Mouse (Mus musculus): ENCODE measurements around the gene Plcb1. TPM values are rescaled to one million over a fixed set of nuclear protein-coding genes. Genes with fewer than 3 reads are reported as not detected.
"Not testable (repeated sequence)": the region's sequence is repeated elsewhere in the genome, so short reads cannot be mapped to it uniquely, and the experiment has no call there.

Plcb1 gene
- polyA plus RNA-seq, 1 experiment from 2014 or later: 3.2 TPM

DNA sequence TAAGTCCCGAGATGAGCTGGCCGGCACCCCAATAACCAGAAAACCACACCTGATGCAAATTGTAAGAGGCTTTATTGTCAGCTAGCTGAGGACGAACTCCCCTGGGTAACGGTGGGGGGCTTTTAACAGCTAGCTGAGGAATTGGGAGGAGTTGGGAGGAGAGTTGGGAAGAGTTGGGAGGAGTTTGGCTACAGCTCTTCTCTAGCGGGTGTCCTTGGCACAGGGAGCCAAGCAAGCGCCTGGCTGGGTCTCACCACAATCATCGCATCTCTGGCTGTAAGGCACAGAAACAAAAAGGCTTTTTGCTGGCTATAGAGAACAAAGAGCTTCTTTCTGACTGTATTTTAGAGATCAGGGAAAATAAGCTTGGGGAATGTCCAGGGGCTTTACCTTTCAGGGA is 594.9 kb downstream of the Plcb1 start:
- not testable (repeated sequence) for H3K4me1 ChIP-seq (ENCODE audit: control insufficient read depth, insufficient read depth, low read length); H3K9me3 ChIP-seq (replicated peaks; ENCODE audit: control insufficient read depth, low read length); H3K27me3 ChIP-seq (ENCODE audit: control insufficient read depth, insufficient read depth, low read length); H3K27ac ChIP-seq (ENCODE audit: low read length); H3K4me2 ChIP-seq (ENCODE audit: low read depth, low read length); H3K36me3 ChIP-seq (ENCODE audit: control insufficient read depth, insufficient read depth); H3K9ac ChIP-seq (ENCODE audit: low read length); H3K4me3 ChIP-seq (ENCODE audit: low read length); ATAC-seq (replicated peaks; ENCODE audit: extremely low read depth, insufficient read depth, low FRiP score)
- 38% methylated on average over 7 of the region's 7 CpGs for WGBS

- Histone ChIP-seq H3K36me3 (ENCODE audit: control insufficient read depth, insufficient read depth) (no peaks in the 10 kb centered on the region), H3K27ac (ENCODE audit: low read length) (no peak overlapping the region), H3K9ac (ENCODE audit: low read length) (no peak overlapping the region), H3K4me3 (ENCODE audit: low read length) (no peak overlapping the region), H3K4me1 (ENCODE audit: control insufficient read depth, insufficient read depth, low read length) (no peaks in the 10 kb centered on the region), H3K9me3 (replicated peaks; ENCODE audit: control insufficient read depth, low read length) (no peaks in the 10 kb centered on the region), H3K4me2 (ENCODE audit: low read depth, low read length) (no peak overlapping the region), H3K27me3 (ENCODE audit: control insufficient read depth, insufficient read depth, low read length) (no peaks in the 10 kb centered on the region)
- no peak for ATAC-seq (replicated peaks; ENCODE audit: extremely low read depth, insufficient read depth, low FRiP score)
- WGBS: 80% methylated on average over 1 of the region's 1 CpGs
These were observed 595.5 kb downstream of the Plcb1 start for GRCm38 (mm10) chr2:135381396-135381795.

DNA sequence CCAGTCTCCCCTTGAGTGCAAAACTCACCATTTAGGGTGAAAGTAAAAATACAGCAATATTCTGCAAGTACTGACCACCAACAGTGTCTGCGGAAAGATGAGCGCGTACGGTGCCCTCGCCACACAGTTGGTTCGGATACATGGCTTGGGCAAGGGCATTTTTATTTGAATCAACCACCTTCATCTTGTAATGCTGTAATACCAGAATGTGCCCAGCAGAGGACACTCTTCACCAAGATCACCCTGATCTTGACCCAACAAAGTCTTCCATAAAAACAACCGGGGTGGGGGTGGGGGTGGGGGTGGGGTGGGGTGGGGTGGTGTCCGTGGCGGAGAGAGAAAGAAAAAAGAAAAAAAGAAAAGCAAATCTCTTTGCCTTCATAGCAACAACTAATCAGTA is 602.1 kb downstream of the Plcb1 start:
- 52% methylated on average over 9 of the region's 9 CpGs for WGBS
- no peaks in the 10 kb centered on the region for H3K9me3 ChIP-seq (replicated peaks; ENCODE audit: control insufficient read depth, low read length)
- no peaks in the 10 kb centered on the region for H3K27me3 ChIP-seq (ENCODE audit: control insufficient read depth, insufficient read depth, low read length)
- no peak overlapping the region for H3K4me2 ChIP-seq (ENCODE audit: low read depth, low read length)
- no peaks in the 10 kb centered on the region for H3K4me1 ChIP-seq (ENCODE audit: control insufficient read depth, insufficient read depth, low read length)
- ATAC-seq (replicated peaks; ENCODE audit: extremely low read depth, insufficient read depth, low FRiP score): no peak
- H3K4me3 ChIP-seq (ENCODE audit: low read length): no peak overlapping the region
- H3K36me3 ChIP-seq (ENCODE audit: control insufficient read depth, insufficient read depth): no peaks in the 10 kb centered on the region
- no peak overlapping the region for H3K27ac ChIP-seq (ENCODE audit: low read length)
- H3K9ac ChIP-seq (ENCODE audit: low read length): no peak overlapping the region

- Histone ChIP-seq H3K4me2 (ENCODE audit: low read depth, low read length) (no peak overlapping the region), H3K9me3 (replicated peaks; ENCODE audit: control insufficient read depth, low read length) (no peaks in the 10 kb centered on the region), H3K36me3 (ENCODE audit: control insufficient read depth, insufficient read depth) (no peaks in the 10 kb centered on the region), H3K27me3 (ENCODE audit: control insufficient read depth, insufficient read depth, low read length) (no peaks in the 10 kb centered on the region), H3K9ac (ENCODE audit: low read length) (no peak overlapping the region), H3K4me3 (ENCODE audit: low read length) (no peak overlapping the region), H3K4me1 (ENCODE audit: control insufficient read depth, insufficient read depth, low read length) (no peaks in the 10 kb centered on the region), H3K27ac (ENCODE audit: low read length) (no peak overlapping the region)
- 84% methylated on average over 3 of the region's 3 CpGs for whole genome bisulfite sequencing
- ATAC-seq (replicated peaks; ENCODE audit: extremely low read depth, insufficient read depth, low FRiP score): no peak
These were observed 608.8 kb downstream of the Plcb1 start for GRCm38 (mm10) chr2:135394698-135395097.

DNA sequence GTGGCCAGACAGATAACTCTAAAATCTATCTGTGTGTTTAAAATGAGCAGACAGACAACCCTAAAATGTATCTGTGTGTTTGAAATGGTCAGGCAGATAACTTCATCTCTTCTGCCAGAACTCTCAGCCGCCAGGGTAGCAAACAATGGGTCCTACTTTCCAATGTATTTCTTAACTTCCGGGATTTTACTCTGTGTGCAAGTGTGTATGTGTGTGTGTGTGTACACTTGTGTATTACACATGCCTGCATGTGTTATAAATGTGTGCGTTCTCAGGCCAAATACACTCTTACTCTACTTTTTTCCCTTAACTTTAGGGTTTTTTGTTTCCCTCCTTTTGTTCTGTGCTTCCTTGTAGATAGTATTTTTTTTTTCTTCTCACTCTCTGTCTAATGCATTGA is 610.5 kb downstream of the Plcb1 start:
- Histone ChIP-seq H3K9me3 (replicated peaks; ENCODE audit: control insufficient read depth, low read length) (no peaks in the 10 kb centered on the region), H3K4me3 (ENCODE audit: low read length) (no peak overlapping the region), H3K36me3 (ENCODE audit: control insufficient read depth, insufficient read depth) (no peaks in the 10 kb centered on the region), H3K9ac (ENCODE audit: low read length) (no peak overlapping the region), H3K4me1 (ENCODE audit: control insufficient read depth, insufficient read depth, low read length) (no peaks in the 10 kb centered on the region), H3K4me2 (ENCODE audit: low read depth, low read length) (no peak overlapping the region), H3K27ac (ENCODE audit: low read length) (no peak overlapping the region), H3K27me3 (ENCODE audit: control insufficient read depth, insufficient read depth, low read length) (no peaks in the 10 kb centered on the region)
- ATAC-seq (replicated peaks; ENCODE audit: extremely low read depth, insufficient read depth, low FRiP score): no peak
- 78% methylated on average over 3 of the region's 3 CpGs for WGBS

- Histone ChIP-seq H3K9me3 (replicated peaks; ENCODE audit: control insufficient read depth, low read length) (no peaks in the 10 kb centered on the region), H3K27ac (ENCODE audit: low read length) (no peak overlapping the region), H3K27me3 (ENCODE audit: control insufficient read depth, insufficient read depth, low read length) (no peaks in the 10 kb centered on the region), H3K4me2 (ENCODE audit: low read depth, low read length) (no peak overlapping the region), H3K4me1 (ENCODE audit: control insufficient read depth, insufficient read depth, low read length) (no peaks in the 10 kb centered on the region), H3K4me3 (ENCODE audit: low read length) (no peak overlapping the region), H3K9ac (ENCODE audit: low read length) (no peak overlapping the region), H3K36me3 (ENCODE audit: control insufficient read depth, insufficient read depth) (no peaks in the 10 kb centered on the region)
- 92% methylated on average over 2 of the region's 2 CpGs for WGBS
- ATAC-seq (replicated peaks; ENCODE audit: extremely low read depth, insufficient read depth, low FRiP score): no peak
These were observed 612.1 kb downstream of the Plcb1 start for GRCm38 (mm10) chr2:135397970-135398369.

GRCm38 (mm10) chr2:135399760-135400159 is 613.9 kb downstream of the Plcb1 start:
- no peaks in the 10 kb centered on the region for H3K9me3 ChIP-seq (replicated peaks; ENCODE audit: control insufficient read depth, low read length)
- no peak for ATAC-seq (replicated peaks; ENCODE audit: extremely low read depth, insufficient read depth, low FRiP score)
- 83% methylated on average over 6 of the region's 6 CpGs for WGBS
- no peaks in the 10 kb centered on the region for H3K4me1 ChIP-seq (ENCODE audit: control insufficient read depth, insufficient read depth, low read length)
- no peak overlapping the region for H3K9ac ChIP-seq (ENCODE audit: low read length)
- no peak overlapping the region for H3K4me2 ChIP-seq (ENCODE audit: low read depth, low read length)
- no peak overlapping the region for H3K27ac ChIP-seq (ENCODE audit: low read length)
- H3K4me3 ChIP-seq (ENCODE audit: low read length): no peak overlapping the region
- H3K36me3 ChIP-seq (ENCODE audit: control insufficient read depth, insufficient read depth): no peaks in the 10 kb centered on the region
- H3K27me3 ChIP-seq (ENCODE audit: control insufficient read depth, insufficient read depth, low read length): no peaks in the 10 kb centered on the region

GRCm38 (mm10) chr2:135402916-135403315 is 617.0 kb downstream of the Plcb1 start:
- H3K36me3 ChIP-seq (ENCODE audit: control insufficient read depth, insufficient read depth): no peaks in the 10 kb centered on the region
- H3K27me3 ChIP-seq (ENCODE audit: control insufficient read depth, insufficient read depth, low read length): no peaks in the 10 kb centered on the region
- H3K4me1 ChIP-seq (ENCODE audit: control insufficient read depth, insufficient read depth, low read length): no peaks in the 10 kb centered on the region
- H3K27ac ChIP-seq (ENCODE audit: low read length): no peak overlapping the region
- H3K9me3 ChIP-seq (replicated peaks; ENCODE audit: control insufficient read depth, low read length): no peaks in the 10 kb centered on the region
- H3K9ac ChIP-seq (ENCODE audit: low read length): no peak overlapping the region
- WGBS: 46% methylated on average over 1 of the region's 1 CpGs
- no peak overlapping the region for H3K4me3 ChIP-seq (ENCODE audit: low read length)
- H3K4me2 ChIP-seq (ENCODE audit: low read depth, low read length): no peak overlapping the region
- no peak for ATAC-seq (replicated peaks; ENCODE audit: extremely low read depth, insufficient read depth, low FRiP score)

DNA sequence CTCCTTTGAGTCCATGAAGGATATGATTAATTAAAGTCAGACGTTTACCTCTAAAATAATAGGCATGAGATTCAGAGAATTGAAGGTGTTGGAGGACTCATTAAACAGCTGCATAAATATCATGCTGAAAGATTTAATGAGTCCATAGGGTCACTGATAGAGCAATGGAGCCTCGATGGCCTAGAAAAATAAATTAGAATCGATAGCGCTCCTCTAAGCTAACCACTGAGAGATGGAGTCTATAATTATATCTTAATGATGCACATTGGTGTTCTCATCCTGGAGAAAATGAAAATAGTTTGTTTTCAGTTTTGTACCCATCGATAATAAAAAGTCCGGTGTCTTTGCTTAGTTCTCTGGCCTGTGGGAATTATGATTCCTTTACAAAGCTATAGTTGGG is 617.5 kb downstream of the Plcb1 start:
- Histone ChIP-seq H3K4me1 (ENCODE audit: control insufficient read depth, insufficient read depth, low read length) (no peaks in the 10 kb centered on the region), H3K4me3 (ENCODE audit: low read length) (no peak overlapping the region), H3K9me3 (replicated peaks; ENCODE audit: control insufficient read depth, low read length) (no peaks in the 10 kb centered on the region), H3K27me3 (ENCODE audit: control insufficient read depth, insufficient read depth, low read length) (no peaks in the 10 kb centered on the region), H3K36me3 (ENCODE audit: control insufficient read depth, insufficient read depth) (no peaks in the 10 kb centered on the region), H3K9ac (ENCODE audit: low read length) (no peak overlapping the region), H3K27ac (ENCODE audit: low read length) (no peak overlapping the region), H3K4me2 (ENCODE audit: low read depth, low read length) (no peak overlapping the region)
- 88% methylated on average over 6 of the region's 6 CpGs for WGBS
- no peak for ATAC-seq (replicated peaks; ENCODE audit: extremely low read depth, insufficient read depth, low FRiP score)

- Histone ChIP-seq H3K9me3 (replicated peaks; ENCODE audit: control insufficient read depth, low read length) (no peaks in the 10 kb centered on the region), H3K36me3 (ENCODE audit: control insufficient read depth, insufficient read depth) (no peaks in the 10 kb centered on the region), H3K9ac (ENCODE audit: low read length) (no peak overlapping the region), H3K27ac (ENCODE audit: low read length) (no peak overlapping the region), H3K27me3 (ENCODE audit: control insufficient read depth, insufficient read depth, low read length) (no peaks in the 10 kb centered on the region), H3K4me2 (ENCODE audit: low read depth, low read length) (no peak overlapping the region), H3K4me3 (ENCODE audit: low read length) (no peak overlapping the region), H3K4me1 (ENCODE audit: control insufficient read depth, insufficient read depth, low read length) (peaks cover under 1% of the 10 kb centered on the region)
- ATAC-seq (replicated peaks; ENCODE audit: extremely low read depth, insufficient read depth, low FRiP score): no peak
- 62% methylated on average over 1 of the region's 1 CpGs for WGBS
These were observed 618.2 kb downstream of the Plcb1 start for GRCm38 (mm10) chr2:135404095-135404494.

Measured in heart, embryonic 16.5 days (tissue).